Mouse (Mus musculus) liver, embryonic 14.5 days (tissue): ENCODE results near the gene Stat5b.

Experiments used
- CTCF ChIP-seq: IDR thresholded peaks from 2 replicates; pipeline ENCODE4 v1.5.1; 2016; ENCODE audit warnings: antibody characterized with exemption, low read depth, control low read depth
- EP300 ChIP-seq: IDR thresholded peaks from 2 replicates; pipeline ENCODE4 v1.6.1; 2016; ENCODE audit warnings: antibody characterized with exemption, low read depth

GRCm38 (mm10) chr11:100829691-100830090 lies 20.8 kb downstream of the Stat5b start:
- no peak for TF ChIP-seq EP300
- no peak for TF ChIP-seq CTCF
